Mouse (Mus musculus) forebrain, postnatal 0 days (tissue): ENCODE measurements at regions not wholly inside any gene's neighbourhood (a gene's known extent, or its start where the extent isn't known, plus 50 kb on each side); places are given as distances from the start of the nearest gene placed in this dataset.

ENCODE experiments used
- ATAC-seq: fragments of 200-750 bp; cut with Nextera tagmentation; 2 replicates; pipeline ENCODE4 v1.8.0; 2017; ENCODE audit warnings: mild to moderate bottlenecking, moderate library complexity
- DNase-seq: peaks from one replicate; pipeline ENCODE4 v3.0.0-alpha.2; 2015
- H3K27ac ChIP-seq: fragments of 300-500 bp; sonication (generic); 2 replicates; pipeline ENCODE4 v1.5.1; 2014; ENCODE audit warnings: low read depth, mild to moderate bottlenecking, antibody characterized with exemption, low read length, moderate library complexity, mixed read lengths
- H3K27me3 ChIP-seq: fragments of 300-500 bp; sonication (generic); 2 replicates; pipeline ENCODE4 v1.6.1; 2014; ENCODE audit warnings: mild to moderate bottlenecking, low read length, mixed read lengths; ENCODE audit not compliant: insufficient read depth
- H3K36me3 ChIP-seq: fragments of 300-500 bp; sonication (generic); 2 replicates; pipeline ENCODE4 v1.6.1; 2014; ENCODE audit warnings: mild to moderate bottlenecking, moderate library complexity; ENCODE audit not compliant: insufficient read depth
- H3K4me1 ChIP-seq: fragments of 300-500 bp; sonication (generic); 2 replicates; pipeline ENCODE4 v1.6.1; 2014; ENCODE audit warnings: antibody characterized with exemption; ENCODE audit not compliant: insufficient read depth
- H3K4me2 ChIP-seq: fragments of 300-500 bp; sonication (generic); 2 replicates; pipeline ENCODE4 v1.6.1; 2014; ENCODE audit warnings: low read depth, mild to moderate bottlenecking, moderate library complexity
- H3K4me3 ChIP-seq: fragments of 300-500 bp; sonication (generic); 2 replicates; pipeline ENCODE4 v1.5.1; 2014; ENCODE audit warnings: low read depth, low read length, mixed read lengths
- H3K9ac ChIP-seq: fragments of 300-500 bp; sonication (generic); 2 replicates; pipeline ENCODE4 v1.6.1; 2014; ENCODE audit warnings: mild to moderate bottlenecking
- H3K9me3 ChIP-seq: fragments of 300-500 bp; sonication (generic); 2 replicates; pipeline ENCODE4 v1.6.1; 2016; ENCODE audit warnings: low read length
- CTCF ChIP-seq: sonication (generic); IDR thresholded peaks from 2 replicates; pipeline ENCODE4 v1.5.1; 2016; ENCODE audit warnings: antibody characterized with exemption, control low read depth, low read depth
- WGBS: fragments of 180-500 bp; shearing (Covaris S2); extraction: QIAGEN DNeasy Blood & Tissue Kit; methylation state at CpG from one replicate; pipeline ENCODE4 v1.1.7; 2014; 5-methylcytosine and 5-hydroxymethylcytosine counted together

DNA sequence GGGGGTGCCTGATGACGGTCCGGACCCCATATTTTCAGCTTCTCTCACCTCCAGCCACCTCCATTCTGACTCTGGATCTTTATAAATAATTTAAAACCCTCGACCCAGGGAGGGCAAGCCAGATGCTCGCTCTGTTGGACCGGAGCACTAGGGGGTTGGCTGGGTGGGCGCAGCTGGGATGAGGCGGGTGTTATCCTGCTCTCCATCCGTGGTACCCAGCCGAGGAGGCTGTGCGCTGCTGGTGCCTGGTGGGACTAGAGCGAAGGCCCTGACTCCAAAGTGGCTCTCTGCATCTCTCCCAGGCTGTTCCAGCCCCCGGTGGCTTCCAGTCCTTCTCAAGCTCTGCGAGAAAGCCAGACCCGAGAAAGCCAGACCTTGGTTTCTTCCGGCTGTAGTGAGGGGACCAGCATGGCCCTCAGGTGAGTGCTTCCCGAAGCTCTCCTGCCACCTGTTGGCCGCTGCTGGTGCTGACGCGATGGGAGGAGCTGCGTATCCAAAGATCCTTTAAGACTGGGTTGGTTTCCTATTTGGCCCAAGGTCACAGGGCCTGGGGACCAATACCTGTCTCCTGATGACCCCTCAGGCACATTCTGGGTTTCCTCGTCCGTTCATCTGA lies 127.1 kb upstream of the Pitx1 start:
- no peak overlapping the region for H3K9ac ChIP-seq
- DNase-seq (peak; percentile 83), ATAC-seq (peak; percentile 82)
- no peak overlapping the region for H3K27ac ChIP-seq
- no peaks in the 10 kb centered on the region for H3K4me1 ChIP-seq
- WGBS, result 7% methylated on average over 22 of the region's 22 CpGs
- peak; percentile 84 for TF ChIP-seq CTCF
- no peaks in the 10 kb centered on the region for H3K9me3 ChIP-seq
- peak overlapping the region; percentile 40 for H3K4me2 ChIP-seq
- H3K27me3 ChIP-seq, result peaks cover 38% of the 10 kb centered on the region
- H3K36me3 ChIP-seq, result no peaks in the 10 kb centered on the region
- peak overlapping the region; percentile 18 for H3K4me3 ChIP-seq

DNA sequence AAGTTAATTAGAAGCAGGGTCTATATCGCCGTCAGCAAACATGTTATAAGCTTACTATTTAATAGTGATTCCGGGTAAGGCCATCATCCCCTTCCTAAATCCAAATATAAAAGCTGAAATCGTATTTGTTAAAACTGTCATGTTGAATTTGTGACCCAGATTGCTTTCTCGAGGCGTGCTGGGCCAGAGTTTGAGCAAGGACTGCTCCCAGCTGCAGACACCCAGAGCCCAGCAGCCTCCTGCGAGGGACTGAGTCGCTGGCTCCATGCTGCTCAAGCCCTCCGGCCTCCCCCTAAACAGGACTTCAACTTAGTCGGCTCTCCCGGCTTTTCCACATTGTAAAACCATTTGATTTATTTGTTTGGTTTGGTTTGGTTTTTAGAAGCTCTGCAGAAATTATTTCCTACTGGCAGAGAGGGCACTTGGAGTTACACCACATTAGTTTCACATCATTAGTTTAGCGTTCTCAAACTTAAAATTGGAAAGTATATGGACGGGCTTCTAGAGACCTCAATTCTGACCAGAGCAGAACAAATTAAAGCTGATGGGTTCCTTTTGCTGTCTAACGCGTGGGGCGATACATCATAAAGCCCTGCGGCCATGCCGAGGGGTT lies 126.4 kb upstream of the Pitx1 start:
- H3K4me3 ChIP-seq, result no peak overlapping the region

DNA sequence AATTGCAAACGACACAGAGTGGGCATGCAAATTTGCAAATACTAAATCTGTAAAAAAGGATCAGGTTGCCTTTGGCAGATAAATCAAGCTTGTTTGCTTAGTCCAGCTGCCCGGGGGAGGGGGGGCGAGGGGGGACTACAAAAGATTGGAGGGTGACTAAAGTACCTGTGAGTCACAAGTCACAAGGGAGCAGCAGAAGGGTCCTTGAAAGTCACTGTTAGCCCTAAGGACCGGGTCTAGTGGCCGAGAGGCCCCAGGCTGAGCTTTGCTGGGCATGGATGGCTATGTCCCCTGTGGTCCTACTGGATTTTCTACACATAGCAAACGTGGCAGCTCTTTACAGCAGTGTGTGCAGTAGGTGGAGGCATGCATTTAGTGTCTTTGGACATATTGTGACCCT lies 118.4 kb upstream of the Pitx1 start:
- no peak overlapping the region for H3K4me3 ChIP-seq
- TF ChIP-seq CTCF, result no peak
- H3K27me3 ChIP-seq, result 0 out of 2 replicates have a peak, but pooled peaks cover 2% of the 10 kb centered on the region
- 79% methylated on average over 6 of the region's 6 CpGs for WGBS
- ATAC-seq, result no peak
- H3K4me2 ChIP-seq, result no peak overlapping the region
- H3K4me1 ChIP-seq, result no peaks in the 10 kb centered on the region
- H3K9ac ChIP-seq, result no peak overlapping the region
- H3K27ac ChIP-seq, result no peak overlapping the region
- H3K36me3 ChIP-seq, result no peaks in the 10 kb centered on the region
- DNase-seq, result no peak
- no peaks in the 10 kb centered on the region for H3K9me3 ChIP-seq

More for the DNA sequence above, 126.4 kb upstream of the Pitx1 start:
- no peak overlapping the region for H3K27ac ChIP-seq
- H3K4me2 ChIP-seq, result no peak overlapping the region; the same call in 1 of the 2 replicates
- ATAC-seq, result no peak
- no peaks in the 10 kb centered on the region for H3K9me3 ChIP-seq
- WGBS, result 14% methylated on average over 18 of the region's 18 CpGs
- no peaks in the 10 kb centered on the region for H3K36me3 ChIP-seq
- peak; percentile 48 for DNase-seq
- peaks cover 38% of the 10 kb centered on the region for H3K27me3 ChIP-seq
- H3K9ac ChIP-seq, result no peak overlapping the region
- TF ChIP-seq CTCF, result no peak
- no peaks in the 10 kb centered on the region for H3K4me1 ChIP-seq

GRCm38 (mm10) chr13:55953426-55953825 lies 117.4 kb upstream of the Pitx1 start:
- Histone ChIP-seq H3K9ac (no peak overlapping the region), H3K4me2 (no peak overlapping the region), H3K36me3 (no peaks in the 10 kb centered on the region), H3K27me3 (no peaks in the 10 kb centered on the region), H3K27ac (no peak overlapping the region), H3K4me3 (no peak overlapping the region), H3K9me3 (no peaks in the 10 kb centered on the region), H3K4me1 (no peaks in the 10 kb centered on the region)
- TF ChIP-seq CTCF, result no peak
- DNase-seq, result no peak
- ATAC-seq, result no peak
- 98% methylated on average over 2 of the region's 2 CpGs for WGBS

GRCm38 (mm10) chr13:55950773-55951172 lies 114.8 kb upstream of the Pitx1 start:
- TF ChIP-seq CTCF, result no peak
- H3K9ac ChIP-seq, result no peak overlapping the region
- ATAC-seq (no peak), DNase-seq (no peak)
- H3K4me3 ChIP-seq, result no peak overlapping the region
- no peak overlapping the region for H3K4me2 ChIP-seq
- H3K27me3 ChIP-seq, result no peaks in the 10 kb centered on the region
- H3K27ac ChIP-seq, result no peak overlapping the region
- H3K4me1 ChIP-seq, result no peaks in the 10 kb centered on the region
- WGBS, result 79% methylated on average over 6 of the region's 6 CpGs
- no peaks in the 10 kb centered on the region for H3K9me3 ChIP-seq
- H3K36me3 ChIP-seq, result no peaks in the 10 kb centered on the region

DNA sequence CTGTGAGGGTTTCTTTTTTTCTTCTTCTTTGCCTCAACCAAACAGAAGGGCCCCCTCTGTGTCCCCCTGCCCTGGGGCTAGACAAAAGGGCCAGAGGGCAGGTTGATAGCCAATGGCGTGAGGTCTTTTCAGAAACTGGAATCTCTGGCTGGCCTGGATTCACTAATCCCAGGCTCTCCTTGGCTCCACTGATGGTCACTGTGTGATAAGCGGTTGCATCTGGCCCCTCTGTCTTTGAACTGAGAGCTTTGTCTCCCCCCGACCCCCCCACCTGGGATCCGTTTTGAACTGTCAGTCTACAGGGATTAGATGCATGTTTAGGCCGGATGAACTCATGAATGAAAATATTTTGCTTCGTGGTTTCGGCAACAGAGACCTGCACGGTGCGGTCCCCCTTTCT lies 112.6 kb upstream of the Pitx1 start:
- no peaks in the 10 kb centered on the region for H3K4me1 ChIP-seq
- H3K27ac ChIP-seq, result no peak overlapping the region
- H3K4me3 ChIP-seq, result no peak overlapping the region
- WGBS, result 31% methylated on average over 9 of the region's 9 CpGs
- no peak overlapping the region for H3K9ac ChIP-seq
- H3K9me3 ChIP-seq, result no peaks in the 10 kb centered on the region
- DNase-seq (no peak), ATAC-seq (no peak)
- H3K4me2 ChIP-seq, result no peak overlapping the region
- no peaks in the 10 kb centered on the region for H3K36me3 ChIP-seq
- no peaks in the 10 kb centered on the region for H3K27me3 ChIP-seq
- TF ChIP-seq CTCF, result no peak

DNA sequence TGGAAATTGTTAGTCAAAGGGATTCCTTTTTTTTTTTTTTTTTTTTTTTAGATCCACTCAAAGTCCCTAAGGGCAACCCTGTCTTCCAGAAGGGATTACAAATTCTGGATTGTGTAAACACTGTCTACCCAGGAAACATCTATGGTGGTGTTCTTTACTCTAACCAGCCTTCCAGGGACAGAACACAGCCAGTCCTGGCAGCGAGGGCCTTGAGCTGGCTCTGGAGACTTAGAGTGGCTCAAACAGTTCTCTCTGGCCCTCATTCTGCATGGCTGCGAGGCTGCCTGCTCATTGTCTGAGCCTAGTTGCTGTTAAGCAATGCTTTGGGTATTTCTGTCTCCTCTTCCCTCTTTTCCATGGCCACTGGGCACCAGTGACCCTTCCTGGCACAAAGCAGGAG lies 112.2 kb upstream of the Pitx1 start:
- Histone ChIP-seq H3K4me1 (no peaks in the 10 kb centered on the region), H3K27me3 (no peaks in the 10 kb centered on the region), H3K9me3 (no peaks in the 10 kb centered on the region), H3K27ac (no peak overlapping the region), H3K4me2 (no peak overlapping the region), H3K9ac (no peak overlapping the region), H3K4me3 (no peak overlapping the region), H3K36me3 (no peaks in the 10 kb centered on the region)
- DNase-seq (no peak), ATAC-seq (no peak)
- 39% methylated on average over 2 of the region's 2 CpGs for WGBS
- no peak for TF ChIP-seq CTCF
